Mouse (Mus musculus) hindbrain, postnatal 0 days (tissue): ENCODE results near the gene Wdfy3. TPM values are rescaled to one million over a fixed set of nuclear protein-coding genes. Genes with fewer than 3 reads are reported as not detected.

Experiments
- ATAC-seq: fragments of 200-750 bp; cut with Nextera tagmentation; 2 replicates; pipeline ENCODE4 v1.8.0; 2017; ENCODE audit warnings: mild to moderate bottlenecking, moderate TSS enrichment, moderate library complexity
- DNase-seq: peaks from one replicate; pipeline ENCODE4 v3.0.0-alpha.2; 2015; ENCODE audit warnings: low spot score
- H3K27ac ChIP-seq: fragments of 300-500 bp; sonication (generic); 2 replicates; pipeline ENCODE4 v1.5.1; 2014; ENCODE audit warnings: mild to moderate bottlenecking
- H3K27me3 ChIP-seq: fragments of 300-500 bp; sonication (generic); 2 replicates; pipeline ENCODE4 v1.6.1; 2014; ENCODE audit warnings: low read length, mixed read lengths; ENCODE audit not compliant: insufficient read depth
- H3K36me3 ChIP-seq: fragments of 300-500 bp; sonication (generic); 2 replicates; pipeline ENCODE4 v1.6.1; 2014; ENCODE audit warnings: low read length, mixed read lengths; ENCODE audit not compliant: insufficient read depth
- H3K4me1 ChIP-seq: fragments of 300-500 bp; sonication (generic); 2 replicates; pipeline ENCODE4 v1.6.1; 2014; ENCODE audit warnings: antibody characterized with exemption, low read length, mixed read lengths; ENCODE audit not compliant: insufficient read depth
- H3K4me2 ChIP-seq: fragments of 300-500 bp; sonication (generic); 2 replicates; pipeline ENCODE4 v1.6.1; 2014; ENCODE audit warnings: low read depth, mild to moderate bottlenecking, low read length, moderate library complexity, mixed read lengths
- H3K4me3 ChIP-seq: fragments of 300-500 bp; sonication (generic); 2 replicates; pipeline ENCODE4 v1.5.1; 2014; ENCODE audit warnings: low read length
- H3K9ac ChIP-seq: fragments of 300-500 bp; sonication (generic); replicated peaks from 2 replicates; pipeline ENCODE4 v1.6.1; 2014; ENCODE audit warnings: mild to moderate bottlenecking, low read length, moderate library complexity, mixed read lengths
- H3K9me3 ChIP-seq: fragments of 300-500 bp; sonication (generic); 2 replicates; pipeline ENCODE4 v1.6.1; 2016; ENCODE audit warnings: low read length, mixed read lengths
- CTCF ChIP-seq: IDR thresholded peaks from 2 replicates; pipeline ENCODE4 v1.5.1; 2016; ENCODE audit warnings: antibody characterized with exemption, control low read depth, low read depth
- WGBS: fragments of 180-500 bp; shearing (Covaris S2); extraction: QIAGEN DNeasy Blood & Tissue Kit; methylation state at CpG from one replicate; pipeline ENCODE4 v1.1.7; 2014; 5-methylcytosine and 5-hydroxymethylcytosine counted together
- polyA plus RNA-seq: library from polyadenylated mRNA; unstranded; fragments of >200 nt; fragmentation: Nextera tagmentation; extraction: Ambion mirVana; gene quantifications from 2 replicates; pipeline ENCODE4 v1.2.1, GENCODE M21; 2015
- total RNA-seq: library from RNA; depleted of rRNA; stranded (reverse); fragments of >200 nt; gene quantifications from 2 replicates; pipeline ENCODE4 v1.2.3, GENCODE M21; 2014

Gene Wdfy3
- total and polyA plus RNA-seq, 2 experiments from 2014 or later = 15.8 to 83.5 TPM

DNA sequence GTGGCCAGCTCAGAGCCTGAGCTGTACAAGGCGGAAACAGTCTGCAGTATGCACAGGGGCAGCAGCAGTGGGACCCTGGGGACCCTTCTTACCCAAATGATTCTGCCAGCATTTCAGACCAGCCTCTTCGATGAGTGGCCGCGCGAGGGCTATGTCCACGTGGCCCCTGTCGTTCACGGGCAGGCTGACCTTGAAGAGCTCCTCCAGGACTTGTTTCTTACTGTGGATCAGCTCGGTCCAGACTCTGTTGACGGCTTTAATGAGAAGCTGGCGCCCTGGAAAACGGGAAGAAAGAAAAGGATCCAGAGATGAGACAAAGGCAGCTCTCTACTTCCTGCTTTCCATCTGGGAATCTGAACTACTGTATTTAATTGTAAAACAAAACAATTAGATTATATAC is 184.7 kb downstream of the Wdfy3 start:
- Histone ChIP-seq H3K9me3 (no peaks in the 10 kb centered on the region), H3K36me3 (peaks cover 87% of the 10 kb centered on the region), H3K4me3 (no peak overlapping the region), H3K27ac (no peak overlapping the region), H3K4me2 (no peak overlapping the region), H3K9ac (no peak overlapping the region), H3K4me1 (no peaks in the 10 kb centered on the region), H3K27me3 (no peaks in the 10 kb centered on the region)
- WGBS = 87% methylated on average over 12 of the region's 12 CpGs
- DNase-seq (no peak), ATAC-seq (no peak)
- TF ChIP-seq CTCF = no peak

DNA sequence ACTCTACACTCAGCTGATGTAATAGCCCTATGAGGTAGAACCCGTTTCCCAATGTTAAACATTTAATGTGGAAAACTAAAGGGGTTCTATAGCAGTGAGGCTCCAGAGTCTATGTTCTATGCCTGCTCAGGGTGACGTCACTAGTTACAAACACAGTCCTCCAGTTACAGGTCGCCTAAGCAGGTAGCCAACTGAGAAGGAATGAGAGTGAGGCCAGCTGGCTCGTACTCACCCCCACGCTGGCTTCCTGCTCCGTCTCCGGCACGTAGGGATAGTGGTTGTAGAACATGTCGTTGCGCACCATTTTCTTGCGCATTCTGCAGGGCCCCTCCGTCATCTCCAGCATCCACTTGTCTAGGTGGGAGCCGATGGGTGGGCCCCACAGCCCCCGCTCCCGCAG is 187.5 kb downstream of the Wdfy3 start:
- Histone ChIP-seq H3K36me3 (peaks cover 71% of the 10 kb centered on the region), H3K27me3 (no peaks in the 10 kb centered on the region), H3K4me2 (no peak overlapping the region), H3K9me3 (no peaks in the 10 kb centered on the region), H3K27ac (no peak overlapping the region), H3K9ac (no peak overlapping the region), H3K4me1 (no peaks in the 10 kb centered on the region), H3K4me3 (no peak overlapping the region)
- no peak for DNase-seq
- ATAC-seq = no peak
- no peak for TF ChIP-seq CTCF
- WGBS = 95% methylated on average over 15 of the region's 15 CpGs

DNA sequence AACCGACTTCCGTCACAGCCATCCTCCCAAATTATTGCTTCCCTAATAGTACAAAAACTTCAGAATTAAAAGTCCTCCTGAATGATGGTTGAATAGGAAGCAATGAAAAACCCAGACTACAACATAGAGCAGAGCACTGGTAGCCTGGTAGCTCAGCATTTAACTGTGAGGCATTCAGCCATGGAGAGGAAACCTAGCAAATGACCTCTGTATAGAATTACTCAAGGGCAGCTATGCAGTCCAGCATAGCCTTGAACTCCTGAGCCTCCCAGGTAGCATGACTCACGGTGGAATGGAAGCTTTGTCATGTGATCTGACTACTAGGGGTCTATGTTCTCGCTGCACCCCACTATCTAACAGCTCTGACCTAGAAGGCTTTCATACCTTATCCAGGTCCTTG is 189.8 kb downstream of the Wdfy3 start:
- no peak overlapping the region for H3K4me2 ChIP-seq
- peaks cover 56% of the 10 kb centered on the region for H3K36me3 ChIP-seq
- no peak overlapping the region for H3K9ac ChIP-seq
- H3K27ac ChIP-seq = no peak overlapping the region
- DNase-seq = no peak
- no peak for TF ChIP-seq CTCF
- 96% methylated on average over 4 of the region's 4 CpGs for WGBS
- no peaks in the 10 kb centered on the region for H3K27me3 ChIP-seq
- no peaks in the 10 kb centered on the region for H3K4me1 ChIP-seq
- ATAC-seq = no peak
- H3K9me3 ChIP-seq = no peaks in the 10 kb centered on the region
- no peak overlapping the region for H3K4me3 ChIP-seq

DNA sequence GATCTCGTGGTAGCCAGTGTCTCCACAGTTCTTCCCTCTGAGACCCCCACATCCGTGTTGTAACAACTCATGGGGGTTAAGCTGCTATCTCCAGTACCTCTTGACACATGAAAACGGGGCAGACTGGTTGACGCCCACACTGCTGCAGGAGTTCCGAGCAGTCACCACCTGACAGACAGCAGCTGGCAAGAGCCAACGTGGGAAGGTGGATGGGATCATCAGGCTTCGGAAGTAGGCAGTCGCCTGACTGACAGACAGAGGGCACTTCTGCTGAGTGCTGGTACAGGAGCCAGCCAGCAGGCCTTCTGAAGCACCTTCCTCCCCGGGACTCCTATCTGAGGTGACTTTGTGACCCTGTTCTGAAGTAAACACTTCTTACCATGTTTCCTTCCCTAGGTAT is 191.3 kb downstream of the Wdfy3 start:
- DNase-seq = no peak
- no peaks in the 10 kb centered on the region for H3K4me1 ChIP-seq

DNA sequence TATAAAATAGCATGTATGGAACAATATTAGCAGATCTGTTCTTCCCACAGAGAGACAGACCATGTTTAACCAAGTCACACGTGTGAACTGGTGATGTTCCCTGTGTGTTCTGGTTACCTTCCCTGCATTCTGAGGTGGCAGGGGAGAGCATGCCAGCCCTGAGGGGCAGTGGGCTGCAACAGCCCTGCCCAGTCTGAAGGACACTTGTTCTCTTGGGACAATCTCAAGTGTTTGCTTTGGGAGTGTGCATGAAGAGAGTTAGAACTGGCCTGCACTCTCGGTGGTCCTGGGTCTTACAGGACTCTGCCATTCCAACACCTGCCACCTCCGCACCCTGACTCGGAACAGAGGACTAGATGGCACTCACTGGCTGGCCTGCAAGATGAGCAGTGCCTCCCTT is 193.5 kb downstream of the Wdfy3 start:
- H3K4me1 ChIP-seq = no peaks in the 10 kb centered on the region
- peaks cover 40% of the 10 kb centered on the region for H3K36me3 ChIP-seq
- H3K27ac ChIP-seq = no peak overlapping the region
- 83% methylated on average over 4 of the region's 4 CpGs for WGBS
- TF ChIP-seq CTCF = no peak
- ATAC-seq (no peak), DNase-seq (no peak)
- no peaks in the 10 kb centered on the region for H3K9me3 ChIP-seq
- no peak overlapping the region for H3K4me3 ChIP-seq
- H3K9ac ChIP-seq = no peak overlapping the region
- H3K4me2 ChIP-seq = no peak overlapping the region
- no peaks in the 10 kb centered on the region for H3K27me3 ChIP-seq

More for the DNA sequence above, 191.3 kb downstream of the Wdfy3 start:
- Histone ChIP-seq H3K4me3 (no peak overlapping the region), H3K27me3 (no peaks in the 10 kb centered on the region), H3K27ac (no peak overlapping the region), H3K9me3 (no peaks in the 10 kb centered on the region), H3K36me3 (peaks cover 55% of the 10 kb centered on the region), H3K4me2 (no peak overlapping the region), H3K9ac (no peak overlapping the region)
- WGBS = 75% methylated on average over 9 of the region's 9 CpGs
- ATAC-seq = no peak
- TF ChIP-seq CTCF = no peak

DNA sequence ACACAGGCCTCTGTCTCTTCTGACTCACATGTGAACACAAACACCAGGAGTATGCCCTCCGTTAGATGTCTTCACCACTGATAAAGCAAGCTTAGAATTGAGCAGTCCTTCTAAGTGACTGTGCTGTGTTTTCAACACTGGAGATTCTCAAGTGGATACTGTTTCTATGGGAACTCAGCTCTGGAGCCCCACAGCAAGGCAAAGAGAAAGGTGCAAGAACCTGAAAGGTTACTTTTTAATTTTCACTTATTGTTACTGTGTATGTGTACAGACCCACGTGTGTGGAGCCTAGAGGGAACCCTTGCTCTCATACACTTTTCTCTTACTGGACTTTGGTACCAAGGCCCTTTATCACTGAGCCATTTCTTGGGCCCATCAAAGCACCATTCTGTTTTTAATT is 203.0 kb downstream of the Wdfy3 start:
- Histone ChIP-seq H3K9ac (no peak overlapping the region), H3K4me2 (no peak overlapping the region), H3K27me3 (no peaks in the 10 kb centered on the region), H3K4me1 (no peaks in the 10 kb centered on the region), H3K4me3 (no peak overlapping the region), H3K36me3 (peaks cover 82% of the 10 kb centered on the region), H3K27ac (0 out of 2 replicates have a peak overlapping the region, but pooled peaks have one; percentile 11), H3K9me3 (no peaks in the 10 kb centered on the region)
- TF ChIP-seq CTCF = no peak
- ATAC-seq (0 out of 2 replicates have a peak, but pooled peaks have one; percentile 8), DNase-seq (no peak)
- WGBS = 67% methylated on average over 2 of the region's 2 CpGs

DNA sequence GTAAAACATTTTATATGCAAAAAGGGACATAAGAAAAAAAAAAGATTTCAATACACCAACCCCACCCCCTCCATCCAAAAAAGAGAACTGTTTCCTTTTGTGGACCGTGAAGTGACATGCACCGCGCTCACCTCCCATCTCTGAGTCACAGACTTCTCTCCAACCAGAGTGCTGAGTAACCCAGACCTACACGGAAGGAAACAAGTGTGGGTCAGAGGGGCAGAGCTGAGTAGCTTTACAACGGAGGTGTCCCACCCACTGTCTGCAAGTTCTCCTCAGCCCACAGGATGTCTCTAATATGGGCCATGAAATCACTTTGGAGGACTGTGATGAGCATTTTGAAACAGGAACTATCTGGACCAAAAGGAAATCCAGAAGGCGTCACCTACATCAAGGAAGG is 205.8 kb downstream of the Wdfy3 start:
- H3K27ac ChIP-seq = no peak overlapping the region
- peaks cover 72% of the 10 kb centered on the region for H3K36me3 ChIP-seq
- no peaks in the 10 kb centered on the region for H3K9me3 ChIP-seq
- WGBS = 95% methylated on average over 6 of the region's 6 CpGs
- H3K27me3 ChIP-seq = no peaks in the 10 kb centered on the region
- DNase-seq (no peak), ATAC-seq (no peak)
- no peaks in the 10 kb centered on the region for H3K4me1 ChIP-seq
- H3K4me2 ChIP-seq = no peak overlapping the region
- no peak for TF ChIP-seq CTCF
- no peak overlapping the region for H3K4me3 ChIP-seq
- H3K9ac ChIP-seq = no peak overlapping the region
